Mouse (Mus musculus): ENCODE measurements at regions not wholly inside any gene's neighbourhood (a gene's known extent, or its start where the extent isn't known, plus 50 kb on each side); places are given as distances from the start of the nearest gene placed in this dataset.

- in situ Hi-C loops (cut with MboI; ENCODE audit: low sequenced_read_pairs in 2 of 2, unreplicated experiment in 2 of 2) = no loop called here
Observed at GRCm38 (mm10) chr2:50968382-50968781, 180.5 kb downstream of the Rnd3 start.

GRCm38 (mm10) chr2:50967826-50968225, 181.1 kb downstream of the Rnd3 start:
- H3K9me3 ChIP-seq (ENCODE audit: control insufficient read depth, insufficient read depth, low read depth, low read length) = no peaks in the 10 kb centered on the region
- no peak overlapping the region for H3K4me3 ChIP-seq (ENCODE audit: insufficient read depth in 1 of 2, low read depth in 1 of 2, low read length in 2 of 2, poor library complexity in 1 of 2, severe bottlenecking in 1 of 2)
- no peak overlapping the region for H3K9ac ChIP-seq (ENCODE audit: insufficient read depth, low read depth, low read length, poor library complexity, severe bottlenecking)
- DNase-seq (ENCODE audit: low read depth, low spot score) = no peak
- no peak for TF ChIP-seq HCFC1 (IDR thresholded peaks at IDR 0.05; ENCODE audit: borderline replicate concordance, insufficient read depth, low read length)
- TF ChIP-seq CHD2 (IDR thresholded peaks at IDR 0.05; ENCODE audit: low read depth, low read length) = no peak
- TF ChIP-seq ZC3H11A (IDR thresholded peaks at IDR 0.05; ENCODE audit: borderline replicate concordance, low read depth, low read length) = no peak
- no peak for TF ChIP-seq MAFK (IDR thresholded peaks at IDR 0.05; ENCODE audit: insufficient read depth, low read depth, low read length)
- no peak for TF ChIP-seq ZNF384 (IDR thresholded peaks at IDR 0.05; ENCODE audit: low read depth, low read length)
- H3K36me3 ChIP-seq (ENCODE audit: control insufficient read depth, insufficient read depth, low read length, poor library complexity, severe bottlenecking) = no peaks in the 10 kb centered on the region
- H3K4me1 ChIP-seq (ENCODE audit: control insufficient read depth in 2 of 2, insufficient read depth in 2 of 2, low read length in 2 of 2, poor library complexity in 1 of 2) = 0 out of 4 replicates have a peak, but pooled peaks cover 0 to 2% of the 10 kb centered on the region in 2 experiments
- H3K27ac ChIP-seq (ENCODE audit: insufficient read depth, low read depth, low read length, poor library complexity, severe bottlenecking) = no peak overlapping the region
- in situ Hi-C loops (cut with MboI; ENCODE audit: low sequenced_read_pairs in 2 of 2, unreplicated experiment in 2 of 2) = no loop called here

More at GRCm38 (mm10) chr2:50968382-50968781, 180.5 kb downstream of the Rnd3 start:
- DNase-seq (ENCODE audit: low read depth, low spot score) = no peak
- Histone ChIP-seq H3K36me3 (ENCODE audit: control insufficient read depth, insufficient read depth, low read length, poor library complexity, severe bottlenecking) (no peaks in the 10 kb centered on the region), H3K27ac (ENCODE audit: insufficient read depth, low read depth, low read length, poor library complexity, severe bottlenecking) (no peak overlapping the region), H3K4me3 (ENCODE audit: insufficient read depth in 1 of 2, low read depth in 1 of 2, low read length in 2 of 2, poor library complexity in 1 of 2, severe bottlenecking in 1 of 2) (no peak overlapping the region), H3K4me1 (ENCODE audit: control insufficient read depth in 2 of 2, insufficient read depth in 2 of 2, low read length in 2 of 2, poor library complexity in 1 of 2) (0 out of 4 replicates have a peak, but pooled peaks cover 0 to 2% of the 10 kb centered on the region in 2 experiments), H3K9ac (ENCODE audit: insufficient read depth, low read depth, low read length, poor library complexity, severe bottlenecking) (no peak overlapping the region), H3K9me3 (ENCODE audit: control insufficient read depth, insufficient read depth, low read depth, low read length) (no peaks in the 10 kb centered on the region)
- TF ChIP-seq CHD2 (IDR thresholded peaks at IDR 0.05; ENCODE audit: low read depth, low read length) (no peak), MAFK (IDR thresholded peaks at IDR 0.05; ENCODE audit: insufficient read depth, low read depth, low read length) (no peak), HCFC1 (IDR thresholded peaks at IDR 0.05; ENCODE audit: borderline replicate concordance, insufficient read depth, low read length) (no peak), ZNF384 (IDR thresholded peaks at IDR 0.05; ENCODE audit: low read depth, low read length) (no peak), ZC3H11A (IDR thresholded peaks at IDR 0.05; ENCODE audit: borderline replicate concordance, low read depth, low read length) (no peak)

GRCm38 (mm10) chr2:50967133-50967532, 181.8 kb downstream of the Rnd3 start:
- no peak for TF ChIP-seq HCFC1 (IDR thresholded peaks at IDR 0.05; ENCODE audit: borderline replicate concordance, insufficient read depth, low read length)
- TF ChIP-seq ZC3H11A (IDR thresholded peaks at IDR 0.05; ENCODE audit: borderline replicate concordance, low read depth, low read length) = no peak
- TF ChIP-seq ZNF384 (IDR thresholded peaks at IDR 0.05; ENCODE audit: low read depth, low read length) = no peak
- in situ Hi-C loops (cut with MboI; ENCODE audit: low sequenced_read_pairs in 2 of 2, unreplicated experiment in 2 of 2) = no loop called here
- H3K4me1 ChIP-seq (ENCODE audit: control insufficient read depth in 2 of 2, insufficient read depth in 2 of 2, low read length in 2 of 2, poor library complexity in 1 of 2) = 0 out of 4 replicates have a peak, but pooled peaks cover 0 to 2% of the 10 kb centered on the region in 2 experiments
- no peaks in the 10 kb centered on the region for H3K36me3 ChIP-seq (ENCODE audit: control insufficient read depth, insufficient read depth, low read length, poor library complexity, severe bottlenecking)
- no peak for DNase-seq (ENCODE audit: low read depth, low spot score)
- H3K9ac ChIP-seq (ENCODE audit: insufficient read depth, low read depth, low read length, poor library complexity, severe bottlenecking) = no peak overlapping the region
- no peak overlapping the region for H3K27ac ChIP-seq (ENCODE audit: insufficient read depth, low read depth, low read length, poor library complexity, severe bottlenecking)
- no peak overlapping the region for H3K4me3 ChIP-seq (ENCODE audit: insufficient read depth in 1 of 2, low read depth in 1 of 2, low read length in 2 of 2, poor library complexity in 1 of 2, severe bottlenecking in 1 of 2)
- H3K9me3 ChIP-seq (ENCODE audit: control insufficient read depth, insufficient read depth, low read depth, low read length) = no peaks in the 10 kb centered on the region

- Histone ChIP-seq H3K9me3 (ENCODE audit: control insufficient read depth, insufficient read depth, low read depth, low read length) (no peaks in the 10 kb centered on the region), H3K27ac (ENCODE audit: insufficient read depth, low read depth, low read length, poor library complexity, severe bottlenecking) (no peak overlapping the region), H3K9ac (ENCODE audit: insufficient read depth, low read depth, low read length, poor library complexity, severe bottlenecking) (no peak overlapping the region), H3K4me1 (ENCODE audit: control insufficient read depth in 2 of 2, insufficient read depth in 2 of 2, low read length in 2 of 2, poor library complexity in 1 of 2) (no peaks in the 10 kb centered on the region), H3K4me3 (ENCODE audit: insufficient read depth in 1 of 2, low read depth in 1 of 2, low read length in 2 of 2, poor library complexity in 1 of 2, severe bottlenecking in 1 of 2) (no peak overlapping the region), H3K36me3 (ENCODE audit: control insufficient read depth, insufficient read depth, low read length, poor library complexity, severe bottlenecking) (no peaks in the 10 kb centered on the region)
- no peak for TF ChIP-seq HCFC1 (IDR thresholded peaks at IDR 0.05; ENCODE audit: borderline replicate concordance, insufficient read depth, low read length)
- TF ChIP-seq CHD2 (IDR thresholded peaks at IDR 0.05; ENCODE audit: low read depth, low read length) = no peak
- in situ Hi-C loops (cut with MboI; ENCODE audit: low sequenced_read_pairs in 2 of 2, unreplicated experiment in 2 of 2) = no loop called here
- DNase-seq (ENCODE audit: low read depth, low spot score) = no peak
Observed at GRCm38 (mm10) chr2:50965485-50966017, 183.4 kb downstream of the Rnd3 start.

- DNase-seq (ENCODE audit: low read depth, low spot score) = no peak
- Histone ChIP-seq H3K4me3 (ENCODE audit: insufficient read depth in 1 of 2, low read depth in 1 of 2, low read length in 2 of 2, poor library complexity in 1 of 2, severe bottlenecking in 1 of 2) (no peak overlapping the region), H3K4me1 (ENCODE audit: control insufficient read depth in 2 of 2, insufficient read depth in 2 of 2, low read length in 2 of 2, poor library complexity in 1 of 2) (no peaks in the 10 kb centered on the region), H3K9me3 (ENCODE audit: control insufficient read depth, insufficient read depth, low read depth, low read length) (no peaks in the 10 kb centered on the region), H3K9ac (ENCODE audit: insufficient read depth, low read depth, low read length, poor library complexity, severe bottlenecking) (no peak overlapping the region), H3K27ac (ENCODE audit: insufficient read depth, low read depth, low read length, poor library complexity, severe bottlenecking) (no peak overlapping the region), H3K36me3 (ENCODE audit: control insufficient read depth, insufficient read depth, low read length, poor library complexity, severe bottlenecking) (no peaks in the 10 kb centered on the region)
- in situ Hi-C loops (cut with MboI; ENCODE audit: low sequenced_read_pairs in 2 of 2, unreplicated experiment in 2 of 2) = no loop called here
- TF ChIP-seq ZC3H11A (IDR thresholded peaks at IDR 0.05; ENCODE audit: borderline replicate concordance, low read depth, low read length) (no peak), CHD2 (IDR thresholded peaks at IDR 0.05; ENCODE audit: low read depth, low read length) (no peak), MAFK (IDR thresholded peaks at IDR 0.05; ENCODE audit: insufficient read depth, low read depth, low read length) (no peak), HCFC1 (IDR thresholded peaks at IDR 0.05; ENCODE audit: borderline replicate concordance, insufficient read depth, low read length) (no peak), ZNF384 (IDR thresholded peaks at IDR 0.05; ENCODE audit: low read depth, low read length) (no peak)
Observed at GRCm38 (mm10) chr2:50964062-50964461, 184.8 kb downstream of the Rnd3 start.
